Mouse (Mus musculus) layer of hippocampus, adult 2 months (tissue): ENCODE results near the gene Dnaic2. TPM values are rescaled to one million over a fixed set of nuclear protein-coding genes. Genes with fewer than 3 reads are reported as not detected.
A peak's percentile ranks its signal among the peaks of the same experiment; 100 is the strongest.

Experiments
- DNase-seq, 2 experiments: peaks; one replicate each; pipeline ENCODE4 v3.0.0; 2022; ENCODE audit warnings: low spot score in 2 of 2
- H3K27ac ChIP-seq: fragments of 200-600 bp; 2 replicates; pipeline ENCODE4 v1.8.1; 2022
- H3K4me3 ChIP-seq: fragments of 200-600 bp; 2 replicates; pipeline ENCODE4 v1.8.1; 2022; ENCODE audit warnings: mild to moderate bottlenecking
- CTCF ChIP-seq: fragments of 200-600 bp; conservative IDR thresholded peaks from 2 replicates; pipeline ENCODE4 v1.8.1; 2022; ENCODE audit warnings: antibody characterized with exemption, mild to moderate bottlenecking, moderate library complexity
- total RNA-seq, 2 experiments: library from RNA; stranded (reverse); gene quantifications; 2 replicates each; pipeline ENCODE4 v1.2.3; 2021

Dnaic2 gene
- total RNA-seq, 2 experiments from 2014 or later: 1.4 to 1.5 TPM

GRCm38 (mm10) chr11:114789061-114789714 is 62.0 kb downstream of the Dnaic2 start:
- peak overlapping the region; percentile 34 for H3K4me3 ChIP-seq
- peak; percentile 100; the same call in 1 of the 2 replicates for TF ChIP-seq CTCF

GRCm38 (mm10) chr11:114789716-114790115 is 62.5 kb downstream of the Dnaic2 start:
- Histone ChIP-seq H3K4me3 (no peak overlapping the region), H3K27ac (no peak overlapping the region)
- TF ChIP-seq CTCF: no peak
- DNase-seq: no peak

More at GRCm38 (mm10) chr11:114789061-114789714, 62.0 kb downstream of the Dnaic2 start:
- DNase-seq: peak; percentile 73 to 90
- H3K27ac ChIP-seq: no peak overlapping the region; the same call in 1 of the 2 replicates

- Histone ChIP-seq H3K27ac (no peak overlapping the region), H3K4me3 (no peak overlapping the region)
- no peak for DNase-seq
- no peak for TF ChIP-seq CTCF
Observed at GRCm38 (mm10) chr11:114790171-114790570, 63.0 kb downstream of the Dnaic2 start.

GRCm38 (mm10) chr11:114790841-114791240 is 63.6 kb downstream of the Dnaic2 start:
- H3K4me3 ChIP-seq: no peak overlapping the region
- DNase-seq: no peak
- 0 out of 2 replicates have a peak overlapping the region, but pooled peaks have one; percentile 88 for H3K27ac ChIP-seq
- peak; percentile 63 for TF ChIP-seq CTCF

GRCm38 (mm10) chr11:114791351-114791889 is 64.2 kb downstream of the Dnaic2 start:
- DNase-seq: peak in 1 of 2 experiments; percentile 10
- Histone ChIP-seq H3K27ac (peak overlapping the region; percentile 88), H3K4me3 (peak overlapping the region; percentile 65)
- no peak for TF ChIP-seq CTCF

GRCm38 (mm10) chr11:114791891-114792411 is 64.7 kb downstream of the Dnaic2 start:
- peak; percentile 26 to 37 for DNase-seq
- Histone ChIP-seq H3K4me3 (peak overlapping the region; percentile 65), H3K27ac (peak overlapping the region; percentile 88)
- no peak for TF ChIP-seq CTCF

- TF ChIP-seq CTCF: no peak
- peak in 1 of 2 experiments; percentile 22 for DNase-seq
- H3K27ac ChIP-seq: peak overlapping the region; percentile 88
- H3K4me3 ChIP-seq: peak overlapping the region; percentile 65; the same call in 1 of the 2 replicates
Observed at GRCm38 (mm10) chr11:114792931-114793494, 65.8 kb downstream of the Dnaic2 start.

GRCm38 (mm10) chr11:114793868-114794545 is 66.8 kb downstream of the Dnaic2 start:
- Histone ChIP-seq H3K4me3 (peak overlapping the region; percentile 23; the same call in 1 of the 2 replicates), H3K27ac (peak overlapping the region; percentile 88)
- TF ChIP-seq CTCF: no peak
- peak in 1 of 2 experiments; percentile 3 for DNase-seq

GRCm38 (mm10) chr11:114794691-114795090 is 67.5 kb downstream of the Dnaic2 start:
- no peak for DNase-seq
- Histone ChIP-seq H3K4me3 (peak overlapping the region; percentile 54), H3K27ac (peak overlapping the region; percentile 93)
- TF ChIP-seq CTCF: no peak

- Histone ChIP-seq H3K27ac (peak overlapping the region; percentile 93), H3K4me3 (peak overlapping the region; percentile 54)
- TF ChIP-seq CTCF: peak; percentile 66
- peak; percentile 96 for DNase-seq
Observed at GRCm38 (mm10) chr11:114795231-114795746, 68.1 kb downstream of the Dnaic2 start.

GRCm38 (mm10) chr11:114795848-114796322 is 68.7 kb downstream of the Dnaic2 start, which contains the start of gene Btbd17:
Btbd17 (minus strand) TSS chr11:114795945.
- TF ChIP-seq CTCF: no peak
- Histone ChIP-seq H3K4me3 (peak within 1 kb of the TSS; percentile 54), H3K27ac (peak within 1 kb of the TSS; percentile 93)
- DNase-seq: peak; percentile 55 to 68

- TF ChIP-seq CTCF: no peak
- DNase-seq: no peak
- H3K4me3 ChIP-seq: no peak overlapping the region
- H3K27ac ChIP-seq: no peak overlapping the region; the same call in 1 of the 2 replicates
Observed at GRCm38 (mm10) chr11:114797176-114797575, 70.0 kb downstream of the Dnaic2 start.
